Mouse (Mus musculus) adrenal gland, postnatal 0 days (tissue): ENCODE results near the gene Olfr420. TPM values are rescaled to one million over a fixed set of nuclear protein-coding genes. Genes with fewer than 3 reads are reported as not detected.

Experiments used
- polyA plus RNA-seq: library from polyadenylated mRNA; unstranded; fragments of >200 nt; fragmentation: Nextera tagmentation; extraction: Ambion mirVana; gene quantifications from 2 replicates; pipeline ENCODE4 v1.2.1, GENCODE M21; 2015

The Olfr420 gene
- not detected in 2 replicates for polyA plus RNA-seq

DNA sequence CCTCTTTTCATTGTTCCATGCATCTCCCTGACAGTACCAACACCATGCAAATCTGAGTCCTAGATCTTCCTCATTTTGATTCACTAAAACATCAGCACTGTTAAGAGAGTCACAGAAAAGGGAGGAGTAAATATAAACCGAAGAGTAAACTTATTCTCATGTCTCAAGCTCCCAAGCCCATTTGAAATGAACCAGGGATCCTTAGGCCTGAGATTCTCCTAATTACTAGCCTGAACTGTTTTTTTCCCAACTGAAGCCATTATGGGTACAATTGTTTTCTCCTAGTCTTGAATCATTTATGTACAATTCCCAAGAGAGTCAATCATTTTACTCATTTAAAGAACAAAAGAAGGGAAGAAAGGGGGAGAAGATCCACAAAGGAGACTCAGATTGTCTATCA lies at the start of gene Olfr420:
TSS of gene Olfr420 (plus strand) at position 301 of the 400 bp plus-strand sequence.

DNA sequence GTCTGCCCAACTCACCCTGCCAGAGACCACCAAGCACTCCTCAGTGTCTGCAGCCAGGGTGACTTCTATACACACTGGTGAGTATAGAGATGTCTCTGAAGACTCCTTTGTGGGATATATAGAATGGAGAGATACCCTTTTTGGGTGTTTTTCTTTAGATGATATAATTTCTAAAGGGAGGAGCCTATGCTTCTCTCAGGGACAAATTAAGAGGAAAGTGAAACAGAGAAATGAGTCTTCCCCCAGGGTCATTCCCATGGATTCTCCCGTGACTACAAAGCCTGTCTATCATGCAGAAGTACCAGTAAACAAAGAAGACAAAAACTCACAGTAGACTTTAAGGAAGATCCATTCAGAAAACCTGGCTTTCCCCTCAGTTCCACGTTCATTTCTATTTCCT lies 34.4 kb upstream of the Olfr420 start, which contains the start of gene Olfr231:
TSS of gene Olfr231 (minus strand) at position 101 of the 400 bp plus-strand sequence.

GRCm38 (mm10) chr1:174131217-174131616 lies 24.2 kb upstream of the Olfr420 start, which contains the start of gene Olfr424:
Gene Olfr424 (plus strand): TSS chr1:174131517.

GRCm38 (mm10) chr1:174172605-174173004 lies 17.2 kb downstream of the Olfr420 start, which contains the start of gene Spta1:
Gene Spta1 (plus strand): TSS chr1:174172776.

Other genes with a start within 250 kb of the Olfr420 start
- gene Ifi211, start 242.6 kb upstream of the Olfr420 start, polyA plus RNA-seq, result 4.8 and 6.8 TPM in 2 replicates
- gene Mndal, start 213.1 kb upstream of the Olfr420 start, polyA plus RNA-seq, result 8.1 and 16.0 TPM in 2 replicates
- gene Ifi203, start 213.0 kb upstream of the Olfr420 start, polyA plus RNA-seq, result 6.6 and 8.8 TPM in 2 replicates
- gene Ifi202b, start 172.9 kb upstream of the Olfr420 start, polyA plus RNA-seq, result not detected in 2 replicates
- 2.3 and 6.1 TPM in 2 replicates for gene Ifi205, start 123.8 kb upstream of the Olfr420 start, polyA plus RNA-seq
- 0.06 TPM in 1 of 2 replicates, not detected in the other for gene Olfr433, start 114.9 kb upstream of the Olfr420 start, polyA plus RNA-seq
- not detected in 2 replicates for gene Olfr432, start 106.4 kb upstream of the Olfr420 start, polyA plus RNA-seq
- not detected in 2 replicates for gene Olfr430, start 89.0 kb upstream of the Olfr420 start, polyA plus RNA-seq
- not detected in 2 replicates for gene Olfr429, start 71.3 kb upstream of the Olfr420 start, polyA plus RNA-seq
- gene Olfr427, start 58.7 kb upstream of the Olfr420 start, polyA plus RNA-seq, result not detected in 2 replicates
- gene Olfr231, start 34.5 kb upstream of the Olfr420 start, polyA plus RNA-seq, result not detected in 2 replicates
- not detected in 2 replicates for gene Olfr424, start 24.1 kb upstream of the Olfr420 start, polyA plus RNA-seq
- 0.57 and 0.65 TPM in 2 replicates for gene Spta1, start 17.1 kb downstream of the Olfr420 start, polyA plus RNA-seq
- gene Olfr419, start 96.4 kb downstream of the Olfr420 start, polyA plus RNA-seq, result not detected in 2 replicates
- not detected in 2 replicates for gene Mptx1, start 174.9 kb downstream of the Olfr420 start, polyA plus RNA-seq
- not detected in 2 replicates for gene Olfr417, start 209.5 kb downstream of the Olfr420 start, polyA plus RNA-seq
- not detected in 2 replicates for gene Olfr248, start 235.4 kb downstream of the Olfr420 start, polyA plus RNA-seq